Mouse (Mus musculus) ovary, postnatal 36 days (tissue): Measurements from ENCODE around the gene Coro1c.
"Not testable (repeated sequence)": the region's sequence is repeated elsewhere in the genome, so short reads cannot be mapped to it uniquely, and the experiment has no call there.

Experiments used
- DNase-seq: peaks from one replicate; pipeline ENCODE4 v3.0.0; 2022; ENCODE audit warnings: low spot score, mixed read lengths

Coro1c gene

DNA sequence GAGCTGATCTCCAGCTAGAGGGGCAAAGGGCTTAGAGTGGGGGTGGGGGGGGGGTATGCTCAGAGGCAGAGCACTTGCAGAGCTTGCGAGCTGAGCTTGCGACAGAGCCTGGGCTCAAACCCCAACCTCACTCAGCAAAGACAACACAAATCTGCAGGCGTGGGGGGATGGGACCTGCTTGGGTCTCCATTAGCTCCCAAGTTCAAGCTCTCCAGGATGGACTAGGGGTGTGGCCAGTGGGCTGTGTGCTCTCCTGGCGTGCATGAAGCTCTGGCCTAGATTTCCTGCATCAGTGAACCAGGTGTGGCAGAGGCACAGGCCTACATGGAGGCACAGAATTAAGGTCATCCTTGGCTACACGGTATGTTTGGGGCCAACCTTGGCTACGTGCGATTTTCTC lies 80.1 kb downstream of the Coro1c start:
- no peak for DNase-seq

DNA sequence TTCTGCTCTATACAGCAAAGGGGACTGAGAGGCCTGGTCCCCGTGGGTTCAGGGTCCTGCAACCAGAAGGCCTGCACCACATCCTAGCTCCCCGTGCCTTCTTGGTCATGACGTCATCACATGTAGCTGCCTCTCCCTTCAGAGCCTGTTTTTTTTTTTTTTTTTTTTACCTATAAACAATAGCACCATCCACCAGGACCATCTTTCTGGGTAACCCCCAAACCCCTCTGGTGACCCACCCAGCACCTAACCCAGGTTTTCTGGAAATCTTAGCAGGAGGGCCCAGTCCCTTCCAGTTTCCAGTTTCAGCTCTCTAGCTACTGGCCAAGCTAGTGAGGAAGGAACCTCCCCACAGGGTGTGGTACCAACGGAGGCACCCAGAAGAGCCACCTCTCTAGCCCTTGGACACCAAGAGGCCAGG lies 80.6 kb downstream of the Coro1c start:
- DNase-seq: no peak

GRCm38 (mm10) chr5:113826619-113827018 lies 81.9 kb downstream of the Coro1c start:
- DNase-seq: no peak

DNA sequence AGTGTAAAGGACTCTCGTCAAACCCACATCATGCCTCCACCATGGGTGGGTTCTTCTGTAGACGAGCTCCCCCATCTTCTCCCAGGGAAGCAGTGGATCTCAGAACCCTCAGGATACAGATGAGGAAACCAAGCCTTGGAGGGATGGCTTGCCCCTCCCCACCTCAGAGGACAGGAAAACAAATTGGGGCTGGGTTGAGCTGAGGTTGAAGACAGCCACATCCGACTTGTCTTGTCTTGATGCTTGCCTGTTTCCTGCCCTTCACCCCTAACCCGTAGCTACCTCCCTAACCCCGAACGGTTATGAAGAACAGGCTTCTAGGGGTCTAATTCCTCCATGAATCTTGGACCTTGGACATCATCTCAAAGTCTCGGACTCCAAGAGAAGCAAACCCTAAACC lies 83.0 kb downstream of the Coro1c start:
- DNase-seq: no peak

DNA sequence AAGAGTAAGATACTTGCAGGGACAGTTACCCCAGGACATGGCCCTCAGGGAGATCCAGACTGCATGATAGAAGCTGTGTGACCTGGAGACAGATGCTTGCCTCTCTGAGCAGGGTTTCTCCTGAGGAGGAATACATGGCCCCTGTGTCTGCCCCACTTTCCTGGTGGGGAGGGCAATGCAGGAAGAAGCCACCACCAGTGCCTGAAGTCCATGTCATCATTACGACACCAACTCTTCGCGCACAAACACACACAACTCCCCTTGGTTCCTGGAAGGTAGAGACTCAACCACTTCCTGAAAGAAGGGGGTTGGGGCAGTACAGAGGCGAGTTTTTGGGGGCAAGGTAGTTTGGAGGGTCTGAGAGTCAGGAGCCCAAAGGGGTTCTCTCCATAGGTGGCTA lies 84.3 kb downstream of the Coro1c start:
- no peak for DNase-seq

GRCm38 (mm10) chr5:113818572-113818971 lies 90.0 kb downstream of the Coro1c start:
- DNase-seq: no peak

GRCm38 (mm10) chr5:113815638-113816152 lies 92.9 kb downstream of the Coro1c start:
- peak; percentile 79 for DNase-seq

- no peak for DNase-seq
Measured at GRCm38 (mm10) chr5:113815041-113815389, 93.5 kb downstream of the Coro1c start.

DNA sequence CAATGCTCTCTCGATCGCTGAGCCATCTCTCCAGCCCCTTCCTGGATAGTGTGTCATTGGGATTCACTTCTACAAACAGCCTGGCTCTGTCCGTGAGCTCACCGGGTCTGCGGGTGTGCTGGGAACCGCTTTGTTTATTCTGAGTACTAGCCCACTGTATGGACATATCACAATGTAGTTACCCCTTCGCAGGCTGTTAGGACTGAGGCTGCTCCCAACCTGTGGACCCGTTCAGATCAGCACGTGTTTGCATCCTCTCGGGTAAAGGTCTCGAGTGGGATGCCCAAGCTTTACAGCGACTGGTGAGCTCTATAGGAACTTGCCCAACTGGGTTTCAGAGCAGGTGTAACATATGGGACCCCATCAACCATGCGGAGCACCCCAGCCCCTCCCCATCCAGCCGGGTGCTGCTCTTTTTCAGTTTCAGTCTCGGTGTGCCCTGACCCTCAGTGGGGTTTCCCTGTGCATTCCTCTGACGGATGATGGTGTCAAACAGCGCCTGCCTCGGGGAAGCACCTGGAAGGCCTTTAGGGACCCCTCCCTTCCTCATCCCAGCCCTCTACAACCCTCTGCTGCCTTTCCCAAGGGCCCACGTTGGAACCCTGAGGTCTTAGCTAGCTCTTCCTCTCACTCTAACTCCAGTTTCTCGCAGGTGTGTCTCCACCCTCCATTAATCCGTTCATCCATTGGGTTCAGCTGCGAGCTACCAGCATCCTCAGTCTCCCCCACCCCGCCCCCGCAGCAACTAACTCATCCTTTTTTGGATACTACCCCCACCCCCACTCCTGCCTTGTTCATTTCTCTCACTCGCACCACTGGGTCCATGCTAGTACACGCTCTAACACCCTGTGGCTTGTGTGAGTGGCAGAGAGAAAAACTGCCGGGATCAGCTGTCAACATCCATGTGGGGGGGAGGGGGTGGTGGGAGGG lies 94.2 kb downstream of the Coro1c start:
- DNase-seq: no peak

DNA sequence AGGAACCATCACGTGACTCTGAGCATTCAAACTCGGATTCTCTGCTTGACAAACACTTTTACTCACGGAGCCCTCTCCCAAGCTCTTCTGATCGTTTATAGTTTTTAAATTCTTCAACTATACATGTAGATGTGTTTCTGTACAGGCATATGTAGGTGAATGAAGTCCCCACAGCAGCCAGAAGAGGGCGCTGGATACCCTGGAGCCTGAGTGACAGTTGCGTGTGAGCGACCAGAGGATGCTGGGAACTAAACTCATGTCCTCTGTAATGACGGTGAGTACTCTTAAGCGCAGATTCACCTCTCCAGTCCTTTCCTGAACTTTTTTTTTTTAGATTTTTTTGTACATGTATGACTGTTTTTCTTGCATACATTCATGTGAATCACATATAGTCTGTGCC lies 95.0 kb downstream of the Coro1c start:
- no peak for DNase-seq

- DNase-seq: no peak
Measured at GRCm38 (mm10) chr5:113812638-113813037, 95.9 kb downstream of the Coro1c start.

- DNase-seq: not testable (repeated sequence)
Measured at GRCm38 (mm10) chr5:113811824-113812420, 96.6 kb downstream of the Coro1c start.

DNA sequence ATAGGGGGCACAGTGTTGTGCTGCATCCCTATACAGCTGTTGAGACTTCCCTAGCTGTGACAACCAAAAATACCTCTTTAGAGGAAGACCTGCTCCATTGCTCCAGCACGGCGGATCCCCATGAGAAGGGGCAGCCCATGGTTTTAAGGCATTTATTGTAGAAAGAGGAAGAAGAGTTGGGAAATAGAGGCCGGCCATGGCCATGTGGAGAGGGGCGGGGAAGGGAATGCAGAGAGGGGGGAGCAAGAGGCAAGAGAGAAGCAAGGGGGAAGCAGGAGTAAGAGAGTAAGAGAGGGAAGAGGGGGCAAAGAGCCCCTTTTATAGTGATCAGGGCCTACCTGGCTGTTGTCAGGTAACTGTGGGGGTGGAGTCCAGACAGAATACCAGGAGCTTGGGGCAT lies 98.4 kb downstream of the Coro1c start:
- no peak for DNase-seq

DNA sequence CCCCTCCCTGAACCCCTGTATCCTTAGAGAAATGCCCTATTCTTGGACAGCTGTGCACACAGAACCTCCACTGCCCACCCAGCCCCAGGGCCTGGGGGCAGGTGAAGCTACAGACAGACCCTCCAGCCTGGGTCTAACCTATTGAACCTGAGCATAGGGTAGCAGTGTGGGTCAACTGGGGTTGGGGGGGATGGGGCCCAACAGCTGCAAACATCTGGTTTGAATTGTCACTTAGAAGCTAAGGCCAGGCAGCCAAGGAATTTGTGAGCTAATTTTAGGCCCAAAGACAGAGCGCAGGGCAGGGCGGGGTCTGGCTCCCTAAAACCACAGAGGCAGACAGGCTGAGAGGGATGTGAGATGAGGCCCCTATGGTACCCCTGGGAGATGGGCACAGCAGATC lies 100.4 kb downstream of the Coro1c start:
- DNase-seq: no peak

GRCm38 (mm10) chr5:113807712-113808111 lies 100.8 kb downstream of the Coro1c start:
- DNase-seq: no peak

DNA sequence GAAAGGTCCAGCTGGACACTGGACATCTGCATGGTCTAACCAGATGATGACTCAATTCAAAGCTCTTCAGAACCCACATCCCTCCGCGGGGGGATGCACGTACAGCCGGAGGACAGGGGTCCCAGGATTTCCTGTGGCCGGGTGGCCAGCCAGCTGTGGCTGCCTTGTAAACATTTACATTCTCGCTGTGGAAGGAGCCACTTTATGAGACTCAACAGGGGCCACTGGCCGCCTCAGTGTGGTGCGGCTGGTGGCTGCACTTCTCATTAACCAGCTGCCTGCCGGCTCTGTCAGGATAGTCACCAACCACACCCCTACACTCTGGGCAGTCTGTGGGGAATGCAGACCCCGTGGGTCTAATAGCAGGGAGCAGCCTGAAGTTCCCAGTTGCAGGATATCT lies 102.1 kb downstream of the Coro1c start:
- DNase-seq: no peak

DNA sequence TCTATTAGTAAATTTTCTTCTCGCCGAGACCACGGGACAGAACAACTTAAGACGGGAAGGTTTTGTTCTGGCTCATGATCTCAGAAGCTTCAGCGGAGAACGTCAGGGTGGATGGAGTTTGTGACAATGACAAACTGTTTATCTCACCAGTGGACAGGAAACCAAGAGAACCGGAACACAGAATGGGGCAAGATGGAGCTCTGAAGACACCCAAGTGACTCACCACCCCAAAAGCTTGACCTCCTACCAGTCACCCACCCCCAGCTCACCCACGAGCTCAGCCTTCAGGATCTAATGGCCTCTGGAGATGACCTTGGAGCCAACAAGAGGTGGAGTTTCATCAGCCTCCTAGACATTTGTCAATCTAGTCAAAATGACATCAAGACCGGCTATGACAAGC lies 103.3 kb downstream of the Coro1c start:
- no peak for DNase-seq

DNA sequence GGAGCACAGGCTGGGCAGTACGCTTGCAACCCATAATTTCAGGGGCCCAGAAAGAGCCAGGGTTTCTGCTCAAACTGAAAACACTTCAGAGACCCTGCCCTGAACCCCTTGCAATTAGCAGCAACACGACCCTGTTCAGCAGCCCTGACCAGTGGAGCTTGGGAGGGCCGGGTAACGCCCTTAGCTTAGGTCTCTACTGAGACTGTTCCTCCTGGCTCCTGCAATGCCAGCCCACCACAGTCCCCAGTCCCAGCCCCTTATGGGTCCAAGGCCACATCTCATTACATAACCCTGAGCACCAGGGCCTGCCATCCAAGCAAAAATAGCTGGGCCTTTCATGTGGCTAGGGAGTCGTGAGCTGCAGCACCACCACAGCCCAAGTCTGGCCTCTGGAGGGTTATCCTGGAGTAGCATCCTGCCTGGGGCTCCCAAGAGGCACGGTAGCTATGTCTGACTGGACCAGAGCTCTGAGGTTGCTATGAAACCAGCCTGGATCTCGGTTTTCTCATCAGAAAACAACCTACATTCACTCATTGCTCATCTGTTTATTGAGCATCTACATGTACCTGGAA lies 104.1 kb downstream of the Coro1c start:
- no peak for DNase-seq

GRCm38 (mm10) chr5:113800280-113800679 lies 108.3 kb downstream of the Coro1c start, which contains the start of gene Tmem119:
Gene Tmem119 (minus strand): TSS chr5:113800516.
- DNase-seq: peak; percentile 62

DNA sequence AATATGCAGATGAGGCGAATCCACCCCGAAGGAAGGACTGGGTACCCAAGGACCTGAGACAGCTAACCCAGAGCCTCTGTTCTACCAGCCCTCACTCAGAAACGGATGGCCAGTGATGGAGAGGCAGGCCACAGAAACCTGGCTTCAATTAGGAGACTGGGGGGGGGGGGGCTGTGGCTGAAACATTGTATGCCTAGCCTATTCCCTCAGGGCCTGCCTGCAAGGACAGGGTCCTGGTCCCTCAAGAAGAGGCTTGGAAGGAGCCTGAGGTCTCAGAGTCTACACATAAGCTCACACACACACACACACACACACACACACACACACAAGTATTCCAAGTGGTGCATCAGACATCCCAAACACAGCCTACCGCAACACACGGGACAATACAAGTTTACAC lies 108.9 kb downstream of the Coro1c start:
- no peak for DNase-seq

DNA sequence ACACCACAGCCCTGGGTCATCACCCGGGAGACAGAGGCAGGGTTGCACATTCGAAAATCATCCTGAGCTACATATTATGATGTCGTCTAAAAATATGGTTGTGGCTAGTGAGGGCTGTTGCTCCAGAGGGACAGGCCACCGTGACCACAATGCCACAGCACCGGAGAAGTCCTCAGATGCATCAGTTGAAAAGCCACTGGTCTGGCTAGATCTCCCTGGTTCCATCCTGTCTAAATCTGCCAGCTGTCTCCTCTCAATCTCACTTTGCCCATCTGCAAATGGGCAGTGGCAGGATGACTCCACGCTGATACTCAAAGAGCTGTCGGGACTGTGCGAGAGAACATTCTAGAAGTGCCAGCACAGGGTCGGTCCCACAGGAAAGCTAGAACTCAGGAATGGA lies 110.0 kb downstream of the Coro1c start:
- DNase-seq: no peak

DNA sequence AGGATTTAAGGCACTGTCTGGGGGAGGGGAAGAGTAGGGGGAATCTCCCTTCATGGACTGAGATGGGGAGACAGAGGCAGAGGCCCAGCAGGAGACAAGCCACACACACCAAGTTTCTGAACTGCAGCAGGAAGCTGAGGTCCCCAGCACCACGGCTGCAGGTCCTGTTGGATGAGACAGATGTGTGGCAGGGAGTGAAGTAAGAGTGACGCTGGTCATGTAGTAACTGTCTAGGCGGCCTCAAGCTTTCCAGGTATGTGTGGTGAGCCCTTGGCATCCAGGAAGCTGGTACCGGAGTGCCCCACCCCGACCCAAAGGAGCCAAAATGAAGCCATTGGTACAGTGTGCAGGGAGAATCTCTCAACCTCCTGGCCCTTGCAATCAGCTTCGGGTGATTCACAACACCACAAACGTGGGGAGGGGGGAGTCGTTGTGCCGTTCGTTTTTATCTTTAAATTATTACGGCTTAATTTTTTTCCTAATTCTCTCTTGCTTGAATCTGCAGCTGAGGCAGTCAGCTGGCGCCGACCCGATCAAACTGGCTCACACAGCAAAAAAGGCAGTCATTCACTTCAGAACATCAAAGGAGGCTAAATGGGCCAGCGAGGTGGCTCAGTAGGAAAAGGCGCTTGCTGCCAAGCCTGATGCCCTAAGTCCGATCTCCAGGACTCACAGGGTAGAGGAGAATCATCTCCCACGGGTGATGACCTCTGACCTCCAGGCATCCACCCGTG lies 111.2 kb downstream of the Coro1c start:
- no peak for DNase-seq
